Mouse (Mus musculus): ENCODE measurements around the gene Guca1a. TPM values are rescaled to one million over a fixed set of nuclear protein-coding genes. Genes with fewer than 3 reads are reported as not detected.

Gene Guca1a
- polyA plus RNA-seq, 1 experiment from 2014 or later, result 0.81 TPM

- no peak overlapping the region for H3K4me3 ChIP-seq
- H3K4me1 ChIP-seq, result peaks cover 15% of the 10 kb centered on the region
- H3K27ac ChIP-seq (replicated peaks), result no peak overlapping the region
- no peaks in the 10 kb centered on the region for H3K9me3 ChIP-seq
- 18% methylated on average over 4 of the region's 4 CpGs for WGBS
- H3K36me3 ChIP-seq (replicated peaks), result peaks cover 45% of the 10 kb centered on the region
- peak; percentile 70 for DNase-seq (ENCODE audit: low spot score)
- peaks cover 12% of the 10 kb centered on the region for H3K27me3 ChIP-seq (replicated peaks; ENCODE audit: low read depth, poor library complexity, severe bottlenecking)
Measured at GRCm38 (mm10) chr17:47371451-47371850, 28.9 kb downstream of the Guca1a start.

- under 1% methylated on average over 20 of the region's 20 CpGs for WGBS
- Histone ChIP-seq H3K27ac (replicated peaks) (peak overlapping the region; percentile 85), H3K27me3 (replicated peaks; ENCODE audit: low read depth, poor library complexity, severe bottlenecking) (peaks cover 27% of the 10 kb centered on the region), H3K4me3 (peak overlapping the region; percentile 79), H3K36me3 (replicated peaks) (peaks cover 22% of the 10 kb centered on the region), H3K9me3 (no peaks in the 10 kb centered on the region), H3K4me1 (peaks cover 15% of the 10 kb centered on the region)
- DNase-seq (ENCODE audit: low spot score), result no peak
Measured at GRCm38 (mm10) chr17:47369087-47369443, 31.3 kb downstream of the Guca1a start.

GRCm38 (mm10) chr17:47368401-47369086, 31.8 kb downstream of the Guca1a start, which contains the start of gene Mrps10:
Gene Mrps10, plus strand, starts transcription at chr17:47368887.
- H3K36me3 ChIP-seq (replicated peaks), result peaks cover 16% of the 10 kb centered on the region
- H3K4me3 ChIP-seq, result peak within 1 kb of the TSS; percentile 79
- no peaks in the 10 kb centered on the region for H3K9me3 ChIP-seq
- peak within 1 kb of the TSS; percentile 85 for H3K27ac ChIP-seq (replicated peaks)
- WGBS, result 4% methylated on average over 35 of the region's 35 CpGs
- H3K27me3 ChIP-seq (replicated peaks; ENCODE audit: low read depth, poor library complexity, severe bottlenecking), result peaks cover 27% of the 10 kb centered on the region
- peak; percentile 92 for DNase-seq (ENCODE audit: low spot score)
- peaks cover 15% of the 10 kb centered on the region for H3K4me1 ChIP-seq

- 86% methylated on average over 11 of the region's 11 CpGs for WGBS
- Histone ChIP-seq H3K9me3 (no peaks in the 10 kb centered on the region), H3K4me1 (no peaks in the 10 kb centered on the region), H3K36me3 (replicated peaks) (peaks cover 45% of the 10 kb centered on the region), H3K27me3 (replicated peaks; ENCODE audit: low read depth, poor library complexity, severe bottlenecking) (peaks cover 14% of the 10 kb centered on the region), H3K4me3 (no peak overlapping the region), H3K27ac (replicated peaks) (no peak overlapping the region)
- no peak for DNase-seq (ENCODE audit: low spot score)
Measured at GRCm38 (mm10) chr17:47361343-47361742, 39.0 kb downstream of the Guca1a start.

GRCm38 (mm10) chr17:47359964-47360363, 40.4 kb downstream of the Guca1a start:
- Histone ChIP-seq H3K27ac (replicated peaks) (no peak overlapping the region), H3K36me3 (replicated peaks) (peaks cover 59% of the 10 kb centered on the region), H3K27me3 (replicated peaks; ENCODE audit: low read depth, poor library complexity, severe bottlenecking) (0 out of 2 replicates have a peak, but pooled peaks cover 4% of the 10 kb centered on the region), H3K9me3 (no peaks in the 10 kb centered on the region), H3K4me1 (no peaks in the 10 kb centered on the region), H3K4me3 (no peak overlapping the region)
- WGBS, result 48% methylated on average over 6 of the region's 6 CpGs
- peak; percentile 66 for DNase-seq (ENCODE audit: low spot score)

- no peaks in the 10 kb centered on the region for H3K27me3 ChIP-seq (replicated peaks; ENCODE audit: low read depth, poor library complexity, severe bottlenecking)
- no peak overlapping the region for H3K27ac ChIP-seq (replicated peaks)
- no peak for DNase-seq (ENCODE audit: low spot score)
- H3K9me3 ChIP-seq, result peaks cover 32% of the 10 kb centered on the region
- H3K4me1 ChIP-seq, result no peaks in the 10 kb centered on the region
- WGBS, result 85% methylated on average over 3 of the region's 3 CpGs
- H3K4me3 ChIP-seq, result no peak overlapping the region
- H3K36me3 ChIP-seq (replicated peaks), result peaks cover 96% of the 10 kb centered on the region
Measured at GRCm38 (mm10) chr17:47349721-47350319, 50.6 kb downstream of the Guca1a start.

Other genes starting within 250 kb of the Guca1a start
- gene Mrps10, start 31.7 kb downstream of the Guca1a start, polyA plus RNA-seq (2016; fragmentation: Nextera tagmentation; extraction: Ambion mirVana), result 90.0 and 96.0 TPM in 2 replicates
- gene Guca1b, start 15.2 kb downstream of the Guca1a start, polyA plus RNA-seq (2016; fragmentation: Nextera tagmentation; extraction: Ambion mirVana), result 1.2 and 1.7 TPM in 2 replicates
- 0.27 and 0.36 TPM in 2 replicates for gene AI661453, start 36.0 kb upstream of the Guca1a start, polyA plus RNA-seq (2016; fragmentation: Nextera tagmentation; extraction: Ambion mirVana)
- gene 1700001C19Rik, start 36.8 kb upstream of the Guca1a start, polyA plus RNA-seq (2016; fragmentation: Nextera tagmentation; extraction: Ambion mirVana), result 0.25 TPM in 1 of 2 replicates, not detected in the other
- gene Taf8, start 101.7 kb upstream of the Guca1a start, polyA plus RNA-seq (2016; fragmentation: Nextera tagmentation; extraction: Ambion mirVana), result 32.0 and 35.3 TPM in 2 replicates
- gene Ccnd3, start 104.5 kb upstream of the Guca1a start, polyA plus RNA-seq (2016; fragmentation: Nextera tagmentation; extraction: Ambion mirVana), result 325 and 335 TPM in 2 replicates
- gene Bysl, start 210.9 kb upstream of the Guca1a start, polyA plus RNA-seq (2016; fragmentation: Nextera tagmentation; extraction: Ambion mirVana), result 43.8 and 44.7 TPM in 2 replicates
- 46.7 and 48.9 TPM in 2 replicates for gene Med20, start 211.0 kb upstream of the Guca1a start, polyA plus RNA-seq (2016; fragmentation: Nextera tagmentation; extraction: Ambion mirVana)
- 1.6 and 2.4 TPM in 2 replicates for gene Gm20517, start 211.0 kb upstream of the Guca1a start, polyA plus RNA-seq (2016; fragmentation: Nextera tagmentation; extraction: Ambion mirVana)
- 4.1 and 5.4 TPM in 2 replicates for gene Usp49, start 230.1 kb upstream of the Guca1a start, polyA plus RNA-seq (2016; fragmentation: Nextera tagmentation; extraction: Ambion mirVana)

Data from embryonic facial prominence, embryonic 10.5 days (tissue).